Mouse (Mus musculus) thymus, postnatal 10 days (tissue): Measurements from ENCODE around the gene Copg1.
A peak's percentile ranks its signal among the peaks of the same experiment; 100 is the strongest.
"Not testable (repeated sequence)": the region's sequence is repeated elsewhere in the genome, so short reads cannot be mapped to it uniquely, and the experiment has no call there.

Experiments
- DNase-seq, 2 experiments: peaks; one replicate each; pipeline ENCODE4 v3.0.0; 2021; ENCODE audit warnings: low spot score in 2 of 2

The Copg1 gene

GRCm38 (mm10) chr6:87875562-87875961, 12.1 kb upstream of the Copg1 start:
- DNase-seq = no peak

- no peak for DNase-seq
These were observed 11.5 kb upstream of the Copg1 start for GRCm38 (mm10) chr6:87876068-87876643.

DNA sequence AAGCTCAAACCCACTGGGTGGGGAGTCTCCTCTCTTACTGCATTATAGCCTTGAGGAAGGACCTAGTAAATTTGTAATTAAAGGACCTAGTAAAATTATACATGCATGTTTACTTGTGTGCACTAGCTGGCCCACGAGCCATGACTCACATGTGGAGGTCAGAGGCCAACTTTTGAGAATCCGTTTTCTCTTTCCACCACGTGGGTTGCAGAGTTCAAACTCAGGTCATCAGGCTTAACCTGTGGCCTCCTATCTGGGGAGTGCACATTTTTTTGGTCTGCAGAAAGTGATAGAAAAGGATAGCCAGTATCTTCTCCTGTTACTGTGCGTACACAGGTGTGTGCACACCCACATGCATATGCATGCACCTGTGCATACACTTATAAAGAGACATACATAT, 8.6 kb upstream of the Copg1 start:
- no peak for DNase-seq

- peak; percentile 18 to 29 for DNase-seq
These were observed 8.0 kb upstream of the Copg1 start for GRCm38 (mm10) chr6:87879628-87880027.

DNA sequence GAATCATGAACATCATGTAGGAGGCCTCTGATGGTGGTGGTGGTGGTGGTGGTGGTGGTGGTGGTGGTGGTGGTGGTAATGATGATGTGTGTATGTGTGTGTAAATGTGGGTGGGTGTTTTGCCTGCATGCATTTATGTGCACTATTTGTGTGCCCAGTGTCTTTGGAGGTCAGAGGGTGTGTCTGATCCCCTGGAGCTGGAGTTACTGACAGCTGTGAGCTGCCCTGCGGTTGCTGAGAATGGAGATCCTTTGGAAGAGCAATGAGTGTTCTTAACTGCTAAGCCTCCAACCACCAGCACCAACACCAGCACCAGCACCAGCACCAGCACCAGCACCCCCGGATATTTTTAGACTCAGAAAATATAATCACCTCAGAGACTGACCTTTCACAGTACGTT, 5.4 kb upstream of the Copg1 start:
- DNase-seq = no peak

DNA sequence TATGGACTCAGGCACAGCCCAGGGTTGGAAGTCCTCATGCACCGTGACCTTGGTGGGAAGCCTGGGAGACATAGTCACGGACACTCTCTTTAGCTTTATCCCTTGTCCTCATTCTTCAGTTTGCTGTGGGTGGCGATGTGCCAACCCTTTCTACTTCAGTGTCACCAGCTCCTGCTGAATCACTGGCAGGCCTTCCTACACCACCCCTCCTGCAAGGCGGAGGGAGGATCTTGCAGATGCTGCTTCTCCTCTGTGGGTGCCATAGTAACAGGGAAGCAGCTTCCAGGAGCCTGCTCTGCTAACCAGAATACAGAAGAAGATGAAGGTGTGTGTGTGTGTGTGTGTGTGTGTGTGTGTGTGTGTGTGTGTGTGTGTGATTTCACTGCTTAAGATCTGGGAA, 4.8 kb upstream of the Copg1 start:
- DNase-seq = no peak

- DNase-seq = no peak
These were observed 893 bp upstream of the Copg1 start for GRCm38 (mm10) chr6:87886721-87887120.

DNA sequence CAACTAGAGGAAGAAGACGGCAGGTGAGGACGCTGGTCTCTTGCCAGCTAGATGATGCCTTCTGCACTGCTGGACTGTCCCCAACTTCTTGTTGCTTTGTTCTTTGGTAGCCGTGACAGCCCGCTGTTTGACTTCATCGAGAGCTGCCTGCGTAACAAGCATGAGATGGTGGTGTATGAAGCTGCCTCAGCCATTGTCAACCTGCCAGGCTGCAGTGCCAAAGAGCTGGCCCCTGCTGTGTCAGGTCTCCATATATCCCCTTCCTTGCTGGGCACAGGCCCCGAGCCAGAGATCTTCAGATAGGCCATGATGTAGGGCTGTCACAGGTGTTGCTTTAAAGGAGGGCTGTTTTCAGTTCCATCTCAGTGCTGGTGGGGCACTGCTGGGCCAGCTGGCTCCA, 6.3 kb downstream of the Copg1 start:
- no peak for DNase-seq

GRCm38 (mm10) chr6:87898028-87898427, 10.4 kb downstream of the Copg1 start:
- DNase-seq = no peak

DNA sequence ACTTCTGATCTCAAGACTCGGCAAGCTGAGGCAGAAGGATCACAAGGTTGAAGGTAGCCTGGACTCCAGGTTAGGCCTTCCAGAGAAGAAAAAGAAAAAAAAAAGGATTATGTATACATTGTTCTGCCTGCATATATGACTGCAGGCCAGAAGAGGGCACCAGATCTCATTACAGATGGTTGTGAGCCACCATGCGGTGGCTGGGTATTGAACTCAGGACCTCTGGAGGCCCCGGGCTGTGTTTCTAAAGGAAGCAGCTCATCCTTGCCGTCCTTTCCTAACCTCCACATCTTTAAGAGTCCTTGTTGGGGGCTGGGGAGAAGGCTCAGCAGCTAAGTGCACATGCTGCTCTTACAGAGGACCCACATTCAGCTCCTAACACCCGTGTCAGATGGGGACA, 19.0 kb downstream of the Copg1 start:
- DNase-seq = no peak

DNA sequence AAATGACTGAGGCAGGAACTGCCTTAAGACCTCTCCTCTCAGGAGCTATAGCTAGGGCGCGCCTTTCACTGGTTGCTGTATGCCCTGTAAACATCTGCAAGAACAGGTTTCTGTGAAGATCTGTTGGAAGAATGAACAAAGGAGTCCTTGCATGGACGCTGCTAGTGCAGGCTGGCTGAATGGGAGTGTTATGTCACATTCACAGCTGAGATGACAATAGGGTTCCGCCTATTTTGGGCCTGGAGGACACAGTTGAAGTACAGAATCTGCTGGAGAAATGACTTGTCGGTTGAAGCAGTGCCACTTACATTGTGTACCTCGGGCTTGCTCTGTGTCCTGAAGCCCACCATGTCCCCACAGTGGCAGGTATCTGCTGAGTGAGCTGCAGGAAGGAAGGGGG, 21.6 kb downstream of the Copg1 start:
- no peak for DNase-seq

DNA sequence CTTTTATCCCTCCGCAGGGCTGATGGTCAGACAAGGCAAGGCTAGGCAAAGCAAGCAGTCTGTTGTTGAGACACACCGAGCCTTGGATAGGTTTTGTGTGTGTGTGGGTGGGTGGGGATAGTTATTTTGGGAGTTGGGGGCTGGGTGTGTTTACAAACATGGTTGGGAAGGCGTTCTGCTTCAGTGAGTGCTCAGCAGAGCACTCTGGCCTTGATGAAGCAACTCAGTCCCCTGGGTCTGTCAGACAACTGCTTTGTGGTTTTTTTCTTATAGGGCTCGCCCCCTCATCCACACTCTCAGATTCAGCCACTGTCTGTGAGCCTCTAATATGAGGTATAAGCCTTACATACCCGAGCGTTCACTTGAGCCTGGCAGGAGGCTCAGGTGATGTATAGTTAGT, 23.9 kb downstream of the Copg1 start:
- no peak for DNase-seq

- peak; percentile 72 to 74 for DNase-seq
These were observed 26.2 kb downstream of the Copg1 start, which contains the start of gene Hmces for GRCm38 (mm10) chr6:87913661-87914325. Hmces (plus strand) TSS chr6:87913935.

- peak; percentile 16 to 27 for DNase-seq
These were observed 26.9 kb downstream of the Copg1 start for GRCm38 (mm10) chr6:87914326-87915102.

DNA sequence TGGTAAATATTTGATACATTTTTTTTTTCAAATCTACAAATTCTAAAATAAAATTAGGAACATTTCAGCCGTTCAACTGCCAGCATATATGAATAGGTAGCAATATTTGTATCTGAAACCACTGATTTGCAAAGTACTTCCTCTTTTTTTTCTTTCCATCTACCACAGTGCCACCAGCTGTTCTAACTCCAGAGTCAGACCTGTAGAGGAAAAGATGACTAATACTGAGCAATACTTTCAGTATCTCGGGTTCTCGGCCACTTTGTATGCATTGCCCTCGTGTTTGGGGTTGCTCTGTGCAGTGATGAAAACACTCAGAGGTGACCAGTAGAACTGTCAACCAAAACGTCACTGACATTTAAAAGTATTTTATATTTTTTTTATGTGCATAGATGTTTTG, 28.3 kb downstream of the Copg1 start:
- no peak for DNase-seq

DNA sequence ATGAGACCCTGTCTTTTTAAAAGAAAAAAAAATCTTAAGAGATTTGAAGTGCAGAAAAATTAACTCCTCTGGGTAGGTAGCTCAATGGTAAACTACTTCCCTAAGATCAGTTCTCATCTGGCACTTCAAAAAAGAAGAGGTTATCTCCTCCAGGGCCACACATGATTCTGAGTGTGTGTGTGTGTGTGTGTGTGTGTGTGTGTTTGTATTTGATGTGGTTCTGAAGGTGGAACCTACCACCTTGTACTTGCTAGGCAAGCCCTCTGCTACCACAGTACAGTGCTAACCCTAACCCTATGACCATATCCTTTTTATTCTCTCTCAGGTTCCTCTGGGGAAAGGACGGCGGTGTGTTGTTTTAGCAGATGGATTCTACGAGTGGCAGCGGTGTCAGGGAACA, 33.6 kb downstream of the Copg1 start:
- DNase-seq = no peak

GRCm38 (mm10) chr6:87923624-87924023, 36.0 kb downstream of the Copg1 start:
- no peak for DNase-seq

DNA sequence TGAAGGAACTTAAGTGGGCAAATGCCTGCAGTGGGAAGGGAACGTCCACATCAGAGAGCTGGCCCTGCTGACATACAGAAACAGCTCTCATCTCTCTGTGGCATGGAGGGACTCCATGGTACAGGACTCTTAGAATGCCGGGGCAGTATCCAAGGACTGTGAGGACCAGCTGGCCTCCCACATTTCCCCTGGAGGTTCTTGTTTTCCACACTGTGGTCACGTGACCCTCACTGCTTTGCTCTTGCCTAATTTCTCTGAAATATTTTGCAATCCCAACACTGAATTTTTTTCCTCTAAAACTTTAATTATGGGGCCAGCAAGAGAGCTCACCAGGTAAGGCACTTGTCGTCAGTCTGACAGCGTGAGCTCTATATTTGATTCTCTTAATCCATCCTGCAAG, 47.4 kb downstream of the Copg1 start:
- DNase-seq = no peak

- DNase-seq = no peak
These were observed 49.7 kb downstream of the Copg1 start for GRCm38 (mm10) chr6:87937178-87937788.

- no peak for DNase-seq
These were observed 51.3 kb downstream of the Copg1 start for GRCm38 (mm10) chr6:87938941-87939340.

- no peak for DNase-seq
These were observed 54.6 kb downstream of the Copg1 start for GRCm38 (mm10) chr6:87942179-87942578.

- DNase-seq = not testable (repeated sequence)
These were observed 74.8 kb downstream of the Copg1 start for GRCm38 (mm10) chr6:87962457-87962856.
